ENCODE assay signal across 12 mouse cellular contexts in the genomic region with DNA sequence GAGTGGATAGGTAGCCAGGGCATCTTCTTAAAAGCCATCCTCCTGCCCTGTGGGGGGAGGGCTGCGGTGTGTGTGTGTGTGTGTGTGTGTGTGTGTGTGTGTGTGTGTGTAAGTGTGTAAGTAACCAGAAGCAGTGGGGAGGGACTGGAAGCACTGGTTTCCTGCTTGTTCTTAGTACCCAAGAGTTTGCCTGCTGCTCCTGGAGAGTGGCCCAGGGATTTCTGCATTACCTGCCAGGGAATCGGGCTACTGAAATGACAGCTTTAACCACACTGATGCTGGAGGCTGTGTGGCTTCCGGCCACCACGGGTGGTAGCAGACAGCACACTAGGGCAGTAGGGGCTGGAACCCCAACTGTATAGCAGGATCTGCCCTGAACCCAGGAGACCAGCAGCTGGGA. TPM values are rescaled to one million over a fixed set of nuclear protein-coding genes. Genes with fewer than 3 reads are reported as not detected.
DNase-seq lines count a peak whose midpoint lies in the region; ATAC-seq and TF ChIP-seq lines count a peak whose summit lies in the region.
"Had no signal": no experiment of that assay in that cellular context is flagged by ENCODE, and none has a peak within 500 bp of the region (broad histone marks: within the 10 kb centered on the region; RNA-seq: fewer than 3 reads in every experiment).

No protein-coding gene starts in this region.

- WGBS in midbrain, embryonic 14.5 days, result 80% methylated on average over 4 of the region's 4 CpGs

- H3K27me3 ChIP-seq in midbrain, embryonic 14.5 days (ENCODE audit: control insufficient read depth, insufficient read depth, low read length), result no peaks in the 10 kb centered on the region
- H3K27me3 ChIP-seq: embryonic facial prominence, embryonic 15.5 days; midbrain, embryonic 12.5 days had no signal

- no peaks in the 10 kb centered on the region for H3K9me3 ChIP-seq in midbrain, embryonic 14.5 days (ENCODE audit: control insufficient read depth, low read length)
- H3K9me3 ChIP-seq: embryonic facial prominence, embryonic 15.5 days; midbrain, embryonic 12.5 days had no signal

- H3K36me3 ChIP-seq in midbrain, embryonic 14.5 days (ENCODE audit: control insufficient read depth, insufficient read depth, low read length), result no peaks in the 10 kb centered on the region; the same call in 1 of the 2 replicates
- H3K36me3 ChIP-seq: embryonic facial prominence, embryonic 15.5 days; midbrain, embryonic 12.5 days had no signal

- TF ChIP-seq POLR2A in cortical plate, adult 2 months (IDR thresholded peaks at IDR 0.05; ENCODE audit: extremely low read depth, insufficient read depth, low read length), result no peak

- DNase-seq in cerebellum, postnatal 10 days, result peak; percentile 42 to 47
- DNase-seq in cerebellum, postnatal 4 days (ENCODE audit: low spot score in 2 of 2), result no peak
- no peak for DNase-seq in left cerebral cortex, adult 2 months (ENCODE audit: extremely low spot score in 1 of 2, low spot score in 2 of 2)
- no peak for DNase-seq in left cerebral cortex, postnatal 36 days (ENCODE audit: low spot score in 2 of 2)
- no peak for DNase-seq in midbrain, embryonic 14.5 days
- no peak for DNase-seq in spleen, adult 18-20 months
- DNase-seq in right cerebral cortex, postnatal 10 days (ENCODE audit: low spot score in 2 of 2), result no peak
- DNase-seq: B cell, adult 2 months; kidney, adult 9 months had no signal

- H3K4me2 ChIP-seq in midbrain, embryonic 14.5 days (ENCODE audit: low read length), result 0 out of 2 replicates have a peak overlapping the region, but pooled peaks have one; percentile 83

- H3K9ac ChIP-seq in midbrain, embryonic 14.5 days (replicated peaks; ENCODE audit: low read length), result no peak overlapping the region
- H3K9ac ChIP-seq: embryonic facial prominence, embryonic 15.5 days had no signal

- intact Hi-C loops in left cerebral cortex, adult 2 months (cut with DNase I), result loop anchor here (2.0 kb wide), 1 partner anchor 13 kb away; no protein-coding TSS in a partner anchor
- intact Hi-C loops in left cerebral cortex, postnatal 36 days (cut with DNase I), result no loop called here

- no peak for ATAC-seq in midbrain, embryonic 14.5 days (ENCODE audit: low FRiP score, low TSS enrichment)

- TF ChIP-seq CTCF in left cerebral cortex, adult 2 months (IDR thresholded peaks at IDR 0.05), result no peak
- TF ChIP-seq CTCF in cortical plate, adult 2 months (IDR thresholded peaks at IDR 0.05; ENCODE audit: extremely low read depth, insufficient read depth, low read length), result no peak

- peak overlapping the region; percentile 76; the same call in 1 of the 2 replicates for H3K27ac ChIP-seq in left cerebral cortex, adult 2 months
- no peak overlapping the region for H3K27ac ChIP-seq in cortical plate, adult 2 months (ENCODE audit: insufficient read depth, low read length)
- H3K27ac ChIP-seq in midbrain, embryonic 14.5 days (replicated peaks; ENCODE audit: low read depth, low read length), result no peak overlapping the region
- H3K27ac ChIP-seq: embryonic facial prominence, embryonic 15.5 days; midbrain, embryonic 12.5 days had no signal

- H3K4me1 ChIP-seq in cortical plate, adult 2 months (ENCODE audit: control insufficient read depth, insufficient read depth, low read length), result peaks cover 3% of the 10 kb centered on the region; the same call in 1 of the 2 replicates
- peaks cover 10% of the 10 kb centered on the region for H3K4me1 ChIP-seq in midbrain, embryonic 14.5 days (ENCODE audit: control insufficient read depth, insufficient read depth, low read length)

- H3K4me3 ChIP-seq in left cerebral cortex, adult 2 months, result peak overlapping the region; percentile 17
- peak overlapping the region; percentile 3; the same call in 1 of the 2 replicates for H3K4me3 ChIP-seq in cortical plate, adult 2 months (ENCODE audit: insufficient read depth, low read length)
- no peak overlapping the region for H3K4me3 ChIP-seq in midbrain, embryonic 14.5 days (replicated peaks; ENCODE audit: low read depth, low read length)

RNA-seq across cellular contexts. Expression of gene Otub2, which starts 1.5 kb away (rescaled TPM):
- total RNA-seq in left cerebral cortex, adult 2 months (2021), result 10 to 100 TPM; 34.2 to 35.1 TPM
- 10 to 100 TPM; 31.1 to 38.6 TPM for total RNA-seq in left cerebral cortex, postnatal 36 days (2021)
- 28.2 and 28.5 TPM in 2 replicates for polyA plus RNA-seq in cortical plate, adult 2 months (2012; rRNA removed)
- 22.9 and 26.3 TPM in 2 replicates for polyA plus RNA-seq in midbrain, embryonic 14.5 days (2014; fragmentation: Nextera tagmentation; extraction: Ambion mirVana)

RNA-seq across cellular contexts. Expression of gene 9330161L09Rik, which starts 17.6 kb away (rescaled TPM):
- 1 to 10 TPM; 2.6 to 3.7 TPM for total RNA-seq in left cerebral cortex, adult 2 months (2021)
- 1 to 10 TPM; 2.1 to 2.8 TPM for total RNA-seq in left cerebral cortex, postnatal 36 days (2021)
- polyA plus RNA-seq in cortical plate, adult 2 months (2012; rRNA removed), result 0.85 and 1.3 TPM in 2 replicates
- 1.6 and 2.2 TPM in 2 replicates for polyA plus RNA-seq in midbrain, embryonic 14.5 days (2014; fragmentation: Nextera tagmentation; extraction: Ambion mirVana)

RNA-seq across cellular contexts. Expression of gene Asb2, which starts 34.2 kb away (rescaled TPM):
- 1 to 10 TPM; 3.3 to 3.7 TPM for total RNA-seq in left cerebral cortex, adult 2 months (2021)
- total RNA-seq in left cerebral cortex, postnatal 36 days (2021), result 1 to 10 TPM; 2.8 to 4.0 TPM
- 3.2 and 4.1 TPM in 2 replicates for polyA plus RNA-seq in cortical plate, adult 2 months (2012; rRNA removed)
- 0.39 and 0.46 TPM in 2 replicates for polyA plus RNA-seq in midbrain, embryonic 14.5 days (2014; fragmentation: Nextera tagmentation; extraction: Ambion mirVana)

RNA-seq across cellular contexts. Expression of gene Ddx24, which starts 35.6 kb away (rescaled TPM):
- 100 to 1,000 TPM; 220 to 238 TPM for total RNA-seq in left cerebral cortex, adult 2 months (2021)
- total RNA-seq in left cerebral cortex, postnatal 36 days (2021), result 100 to 1,000 TPM; 209 to 229 TPM
- polyA plus RNA-seq in cortical plate, adult 2 months (2012; rRNA removed), result 160 and 162 TPM in 2 replicates
- polyA plus RNA-seq in midbrain, embryonic 14.5 days (2014; fragmentation: Nextera tagmentation; extraction: Ambion mirVana), result 112 and 140 TPM in 2 replicates

RNA-seq across cellular contexts. Expression of gene Ifi27, which starts 44.0 kb away (rescaled TPM):
- 10 to 100 TPM; 53.9 to 70.1 TPM for total RNA-seq in left cerebral cortex, adult 2 months (2021)
- total RNA-seq in left cerebral cortex, postnatal 36 days (2021), result 10 to 100 TPM; 59.2 to 69.4 TPM
- polyA plus RNA-seq in cortical plate, adult 2 months (2012; rRNA removed), result 88.3 and 110 TPM in 2 replicates
- polyA plus RNA-seq in midbrain, embryonic 14.5 days (2014; fragmentation: Nextera tagmentation; extraction: Ambion mirVana), result 5.8 and 9.4 TPM in 2 replicates

Comparison
In these comparisons a context has a peak if more than half of its experiments do, and no peak if none do; other contexts are left out.
1. DNase-seq: peak in cerebellum, postnatal 10 days (2 of 2); none in cerebellum, postnatal 4 days (0 of 2), left cerebral cortex, adult 2 months (0 of 2), left cerebral cortex, postnatal 36 days (0 of 2), midbrain, embryonic 14.5 days (single experiment), spleen, adult 18-20 months (0 of 2) and right cerebral cortex, postnatal 10 days (0 of 2).